Mouse (Mus musculus): ENCODE results near the gene Card10.

Gene Card10

GRCm38 (mm10) chr15:78740662-78741061 is 62.2 kb downstream of the Card10 start:
- in situ Hi-C loops (cut with MboI, MseI): loop anchor here in 1 of 2 experiments (5.0 kb wide), 2 partner anchors 153 to 298 kb away; no protein-coding TSS in a partner anchor

GRCm38 (mm10) chr15:78737146-78737545 is 65.7 kb downstream of the Card10 start:
- in situ Hi-C loops (cut with MboI, MseI): no loop called here

DNA sequence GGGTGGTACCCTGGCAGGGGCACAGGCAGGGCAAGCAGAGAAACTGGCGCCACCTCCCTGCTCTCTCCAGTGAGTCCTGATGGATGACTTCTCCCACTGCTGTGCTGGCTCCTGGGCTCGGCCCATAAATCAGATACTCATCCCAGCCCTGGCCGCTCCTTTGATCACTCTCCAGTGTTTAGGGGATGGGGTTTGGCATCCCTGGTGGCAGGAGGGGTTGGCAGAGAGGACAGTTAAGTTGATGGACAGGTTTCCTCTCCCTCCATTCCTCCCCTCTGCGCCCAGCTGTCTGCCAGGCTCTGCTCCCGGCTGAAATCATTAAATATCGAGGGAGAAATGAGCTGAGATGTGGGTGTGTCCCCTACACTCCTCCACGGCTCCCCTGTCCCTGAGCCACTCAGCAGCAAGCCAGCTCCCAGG is 66.2 kb downstream of the Card10 start:
- in situ Hi-C loops (cut with MboI, MseI): no loop called here

GRCm38 (mm10) chr15:78736181-78736579 is 66.7 kb downstream of the Card10 start:
- in situ Hi-C loops (cut with MboI, MseI): no loop called here

DNA sequence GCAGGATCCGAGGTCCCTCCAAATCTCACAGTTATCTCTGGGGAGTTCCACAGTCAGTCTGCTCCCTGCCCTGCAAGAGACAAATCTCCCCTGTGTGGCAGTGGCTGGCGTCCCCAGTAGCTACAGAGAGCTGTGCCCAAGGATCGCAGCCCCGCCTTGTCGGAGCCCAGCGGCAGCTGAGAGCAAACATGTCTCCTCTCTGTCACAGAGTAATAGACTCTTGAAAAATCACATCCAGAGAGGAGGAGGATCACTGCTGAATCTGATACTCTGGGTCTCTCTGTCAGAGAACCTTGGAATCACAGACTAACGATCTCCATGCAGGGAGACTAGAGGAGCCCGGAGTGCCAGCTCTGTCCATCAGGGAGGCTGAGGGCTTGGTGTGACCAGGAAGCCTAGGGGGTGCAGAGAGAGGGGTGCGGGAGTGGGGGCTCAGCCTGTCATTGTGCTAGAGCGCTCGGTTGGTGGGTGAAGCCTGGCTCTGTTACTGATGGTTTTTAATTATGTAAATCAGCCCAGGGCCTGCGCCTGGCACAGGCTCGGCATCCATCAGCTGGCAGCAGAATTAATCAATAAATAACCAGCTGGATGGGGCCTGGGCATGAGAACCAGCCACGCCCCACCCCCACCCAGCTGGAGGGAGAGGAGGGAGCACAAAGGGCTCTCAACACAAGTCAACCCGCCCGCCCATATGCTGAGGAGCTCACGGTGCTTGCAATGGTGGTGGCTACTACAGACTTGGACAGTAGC is 67.2 kb downstream of the Card10 start:
- in situ Hi-C loops (cut with MboI, MseI): no loop called here

GRCm38 (mm10) chr15:78731830-78732229 is 71.0 kb downstream of the Card10 start:
- in situ Hi-C loops (cut with MboI, MseI): no loop called here

DNA sequence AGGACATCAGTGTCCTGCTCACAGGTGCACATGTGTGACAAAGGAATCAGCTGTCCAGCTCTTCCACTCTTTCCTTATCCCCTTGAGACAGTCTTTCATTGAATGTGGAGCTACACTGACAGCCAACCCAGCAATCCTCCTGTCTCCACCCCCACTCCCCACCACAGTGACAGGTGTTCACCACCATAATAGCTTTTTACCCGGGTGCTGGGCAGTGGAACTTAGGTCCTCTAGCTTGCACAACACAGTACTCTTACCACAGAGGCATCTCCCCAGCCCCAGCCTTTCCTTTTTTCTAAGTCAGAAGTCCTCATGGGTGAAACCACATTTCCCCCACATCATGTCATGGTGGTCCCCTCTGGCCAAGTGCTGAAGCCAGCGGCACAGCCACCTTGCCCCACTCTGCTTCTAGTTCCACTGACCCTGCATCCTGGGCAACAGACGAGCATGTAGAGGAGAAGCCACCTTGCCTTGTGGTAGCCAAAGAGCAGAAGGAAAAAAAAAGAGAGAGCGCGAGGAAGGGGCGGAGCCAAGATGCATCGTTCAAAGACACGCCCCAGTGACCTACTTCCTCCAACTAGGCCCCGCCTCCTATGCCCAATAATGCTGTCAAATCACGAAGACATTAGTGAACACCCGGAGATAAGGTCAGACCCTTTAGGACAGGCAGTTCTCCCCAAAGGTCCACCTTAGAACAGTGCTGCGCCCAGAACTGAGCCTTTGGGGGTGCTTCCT is 72.4 kb downstream of the Card10 start:
- in situ Hi-C loops (cut with MboI, MseI): no loop called here

DNA sequence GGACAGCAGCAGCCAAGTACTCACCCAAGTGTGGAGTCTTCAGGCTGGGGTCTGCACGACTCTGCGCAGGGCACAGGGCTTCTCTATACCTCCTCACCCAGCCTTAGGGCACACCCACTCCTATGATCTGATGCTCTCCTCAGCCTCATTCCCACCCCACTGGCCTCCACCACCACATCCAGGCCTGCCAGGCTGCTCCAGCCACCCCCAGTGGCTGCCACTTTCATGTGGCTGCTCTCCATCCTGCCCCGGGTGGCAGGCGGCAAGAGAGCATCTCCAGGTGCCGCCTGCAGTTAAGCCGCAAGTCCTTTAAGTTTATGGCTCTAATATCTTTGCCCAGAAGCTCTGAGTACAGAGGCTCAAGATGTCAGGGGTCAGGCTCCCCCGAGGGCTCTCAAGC is 76.1 kb downstream of the Card10 start:
- in situ Hi-C loops (cut with MboI, MseI): loop anchor here in 1 of 2 experiments (10.0 kb wide), 1 partner anchor 102 kb away; no protein-coding TSS in a partner anchor

Measured in T-helper 17 cell (primary cell).